Mouse (Mus musculus): ENCODE measurements around the gene Ccdc190. TPM values are rescaled to one million over a fixed set of nuclear protein-coding genes. Genes with fewer than 3 reads are reported as not detected.
A peak's percentile ranks its signal among the peaks of the same experiment; 100 is the strongest.

Ccdc190 gene
- 2.3 and 3.8 TPM in 2 replicates for polyA plus RNA-seq (2014; fragmentation: Nextera tagmentation; extraction: Ambion mirVana)

- no peaks in the 10 kb centered on the region for H3K27me3 ChIP-seq (replicated peaks; ENCODE audit: control insufficient read depth, insufficient read depth, low read length)
- no peaks in the 10 kb centered on the region for H3K9me3 ChIP-seq (replicated peaks; ENCODE audit: control insufficient read depth, low read length)
- H3K4me1 ChIP-seq (ENCODE audit: control insufficient read depth, insufficient read depth, low read length) = peaks cover 7% of the 10 kb centered on the region; the same call in 1 of the 2 replicates
- no peaks in the 10 kb centered on the region for H3K36me3 ChIP-seq (ENCODE audit: control insufficient read depth, insufficient read depth, low read length)
- peak within 1 kb of the TSS; percentile 32 for H3K4me2 ChIP-seq (ENCODE audit: low read length)
- H3K27ac ChIP-seq (ENCODE audit: low read depth, low read length) = peak within 1 kb of the TSS; percentile 55; the same call in 1 of the 2 replicates
- no peak within 1 kb of the TSS for H3K9ac ChIP-seq (ENCODE audit: low read length)
- WGBS = 5% methylated on average over 12 of the region's 12 CpGs
- ATAC-seq = peak; percentile 69
- peak; percentile 59 for DNase-seq (ENCODE audit: low spot score)
- H3K4me3 ChIP-seq (ENCODE audit: low read depth, low read length) = no peak within 1 kb of the TSS
Observed at GRCm38 (mm10) chr1:169928454-169928971, at the start of gene Ccdc190. Ccdc190 (plus strand) TSS chr1:169928648.

GRCm38 (mm10) chr1:169879060-169879459 lies 49.4 kb upstream of the Ccdc190 start:
- no peak overlapping the region for H3K27ac ChIP-seq (ENCODE audit: low read depth, low read length)
- no peak overlapping the region for H3K4me2 ChIP-seq (ENCODE audit: low read length)
- DNase-seq (ENCODE audit: low spot score) = no peak
- ATAC-seq = no peak
- no peak overlapping the region for H3K9ac ChIP-seq (ENCODE audit: low read length)
- WGBS = 87% methylated on average over 4 of the region's 4 CpGs
- no peaks in the 10 kb centered on the region for H3K36me3 ChIP-seq (ENCODE audit: control insufficient read depth, insufficient read depth, low read length)
- no peaks in the 10 kb centered on the region for H3K9me3 ChIP-seq (replicated peaks; ENCODE audit: control insufficient read depth, low read length)
- H3K27me3 ChIP-seq (replicated peaks; ENCODE audit: control insufficient read depth, insufficient read depth, low read length) = no peaks in the 10 kb centered on the region
- H3K4me3 ChIP-seq (ENCODE audit: low read depth, low read length) = no peak overlapping the region
- H3K4me1 ChIP-seq (ENCODE audit: control insufficient read depth, insufficient read depth, low read length) = no peaks in the 10 kb centered on the region

GRCm38 (mm10) chr1:169880181-169880580 lies 48.3 kb upstream of the Ccdc190 start:
- ATAC-seq (no peak), DNase-seq (ENCODE audit: low spot score) (no peak)
- Histone ChIP-seq H3K36me3 (ENCODE audit: control insufficient read depth, insufficient read depth, low read length) (no peaks in the 10 kb centered on the region), H3K4me2 (ENCODE audit: low read length) (no peak overlapping the region), H3K4me3 (ENCODE audit: low read depth, low read length) (no peak overlapping the region), H3K27me3 (replicated peaks; ENCODE audit: control insufficient read depth, insufficient read depth, low read length) (no peaks in the 10 kb centered on the region), H3K4me1 (ENCODE audit: control insufficient read depth, insufficient read depth, low read length) (no peaks in the 10 kb centered on the region), H3K9ac (ENCODE audit: low read length) (no peak overlapping the region), H3K9me3 (replicated peaks; ENCODE audit: control insufficient read depth, low read length) (no peaks in the 10 kb centered on the region), H3K27ac (ENCODE audit: low read depth, low read length) (no peak overlapping the region)
- 66% methylated on average over 5 of the region's 5 CpGs for WGBS

DNA sequence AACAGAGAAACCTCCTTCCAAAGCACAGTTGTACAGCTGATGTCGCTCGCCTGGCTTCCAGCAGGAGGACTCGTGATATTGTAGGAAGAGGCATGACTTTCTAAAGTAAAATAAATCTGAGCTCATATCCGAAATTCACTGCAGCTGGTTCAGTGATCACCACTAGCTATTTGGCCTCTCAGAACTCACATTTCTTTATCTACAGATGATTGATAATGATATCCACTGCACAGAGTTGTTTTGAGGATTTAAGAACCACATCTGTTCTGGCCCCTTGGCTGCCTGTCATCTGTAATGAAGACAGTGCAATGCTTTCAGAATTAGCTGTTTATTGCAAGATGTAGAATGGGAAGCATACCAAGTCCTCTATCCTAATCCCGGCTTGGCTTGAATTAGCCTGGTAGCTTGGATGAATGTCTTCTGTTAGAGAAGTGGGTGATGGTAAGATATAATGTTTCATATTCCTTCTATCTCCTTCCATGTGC lies 45.3 kb upstream of the Ccdc190 start:
- DNase-seq (ENCODE audit: low spot score) (no peak), ATAC-seq (no peak)
- no peak overlapping the region for H3K4me2 ChIP-seq (ENCODE audit: low read length)
- no peak overlapping the region for H3K9ac ChIP-seq (ENCODE audit: low read length)
- no peaks in the 10 kb centered on the region for H3K4me1 ChIP-seq (ENCODE audit: control insufficient read depth, insufficient read depth, low read length)
- WGBS = 89% methylated on average over 5 of the region's 5 CpGs
- H3K27me3 ChIP-seq (replicated peaks; ENCODE audit: control insufficient read depth, insufficient read depth, low read length) = no peaks in the 10 kb centered on the region
- H3K4me3 ChIP-seq (ENCODE audit: low read depth, low read length) = no peak overlapping the region
- H3K36me3 ChIP-seq (ENCODE audit: control insufficient read depth, insufficient read depth, low read length) = no peaks in the 10 kb centered on the region
- H3K27ac ChIP-seq (ENCODE audit: low read depth, low read length) = no peak overlapping the region
- no peaks in the 10 kb centered on the region for H3K9me3 ChIP-seq (replicated peaks; ENCODE audit: control insufficient read depth, low read length)

GRCm38 (mm10) chr1:169889250-169889649 lies 39.2 kb upstream of the Ccdc190 start:
- no peaks in the 10 kb centered on the region for H3K4me1 ChIP-seq (ENCODE audit: control insufficient read depth, insufficient read depth, low read length)
- no peaks in the 10 kb centered on the region for H3K36me3 ChIP-seq (ENCODE audit: control insufficient read depth, insufficient read depth, low read length)
- no peak overlapping the region for H3K4me3 ChIP-seq (ENCODE audit: low read depth, low read length)
- ATAC-seq (no peak), DNase-seq (ENCODE audit: low spot score) (no peak)
- no peak overlapping the region for H3K4me2 ChIP-seq (ENCODE audit: low read length)
- no peaks in the 10 kb centered on the region for H3K27me3 ChIP-seq (replicated peaks; ENCODE audit: control insufficient read depth, insufficient read depth, low read length)
- 79% methylated on average over 2 of the region's 2 CpGs for WGBS
- H3K27ac ChIP-seq (ENCODE audit: low read depth, low read length) = no peak overlapping the region
- no peak overlapping the region for H3K9ac ChIP-seq (ENCODE audit: low read length)
- no peaks in the 10 kb centered on the region; the same call in 1 of the 2 replicates for H3K9me3 ChIP-seq (replicated peaks; ENCODE audit: control insufficient read depth, low read length)

DNA sequence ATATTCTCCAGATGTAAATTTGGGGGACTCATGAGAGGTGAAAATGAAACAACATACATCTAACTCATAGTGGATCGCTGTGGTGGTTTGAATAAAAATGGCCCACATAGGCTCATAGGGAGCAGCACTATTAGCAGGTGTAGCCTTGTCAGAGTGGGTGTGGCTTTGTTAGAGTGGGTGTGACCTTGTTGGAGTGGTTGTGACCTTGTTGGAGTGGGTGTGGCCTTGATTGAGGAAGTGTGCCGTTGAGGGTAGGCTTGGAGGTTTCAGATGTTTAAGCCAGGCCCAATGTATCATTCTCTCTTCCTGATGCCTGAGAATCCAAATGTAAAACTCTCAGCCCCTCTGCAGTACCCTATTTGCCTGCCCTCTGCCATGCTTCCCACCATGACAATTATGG lies 34.5 kb upstream of the Ccdc190 start:
- no peak overlapping the region for H3K4me2 ChIP-seq (ENCODE audit: low read length)
- ATAC-seq = no peak
- no peaks in the 10 kb centered on the region for H3K4me1 ChIP-seq (ENCODE audit: control insufficient read depth, insufficient read depth, low read length)
- no peak overlapping the region for H3K27ac ChIP-seq (ENCODE audit: low read depth, low read length)
- 91% methylated on average over 2 of the region's 2 CpGs for WGBS
- H3K9ac ChIP-seq (ENCODE audit: low read length) = no peak overlapping the region
- no peak for DNase-seq (ENCODE audit: low spot score)
- H3K9me3 ChIP-seq (replicated peaks; ENCODE audit: control insufficient read depth, low read length) = no peaks in the 10 kb centered on the region; the same call in 1 of the 2 replicates
- H3K36me3 ChIP-seq (ENCODE audit: control insufficient read depth, insufficient read depth, low read length) = no peaks in the 10 kb centered on the region
- H3K27me3 ChIP-seq (replicated peaks; ENCODE audit: control insufficient read depth, insufficient read depth, low read length) = no peaks in the 10 kb centered on the region
- H3K4me3 ChIP-seq (ENCODE audit: low read depth, low read length) = no peak overlapping the region

GRCm38 (mm10) chr1:169895686-169896085 lies 32.8 kb upstream of the Ccdc190 start:
- DNase-seq (ENCODE audit: low spot score) = no peak
- no peaks in the 10 kb centered on the region for H3K9me3 ChIP-seq (replicated peaks; ENCODE audit: control insufficient read depth, low read length)
- H3K9ac ChIP-seq (ENCODE audit: low read length) = no peak overlapping the region
- H3K4me2 ChIP-seq (ENCODE audit: low read length) = no peak overlapping the region
- WGBS = 73% methylated on average over 1 of the region's 1 CpGs
- no peak for ATAC-seq
- no peak overlapping the region for H3K27ac ChIP-seq (ENCODE audit: low read depth, low read length)
- H3K36me3 ChIP-seq (ENCODE audit: control insufficient read depth, insufficient read depth, low read length) = no peaks in the 10 kb centered on the region
- no peaks in the 10 kb centered on the region for H3K27me3 ChIP-seq (replicated peaks; ENCODE audit: control insufficient read depth, insufficient read depth, low read length)
- H3K4me1 ChIP-seq (ENCODE audit: control insufficient read depth, insufficient read depth, low read length) = no peaks in the 10 kb centered on the region
- no peak overlapping the region for H3K4me3 ChIP-seq (ENCODE audit: low read depth, low read length)

GRCm38 (mm10) chr1:169897916-169898315 lies 30.5 kb upstream of the Ccdc190 start:
- Histone ChIP-seq H3K4me3 (ENCODE audit: low read depth, low read length) (no peak overlapping the region), H3K27me3 (replicated peaks; ENCODE audit: control insufficient read depth, insufficient read depth, low read length) (no peaks in the 10 kb centered on the region), H3K4me1 (ENCODE audit: control insufficient read depth, insufficient read depth, low read length) (no peaks in the 10 kb centered on the region), H3K4me2 (ENCODE audit: low read length) (no peak overlapping the region), H3K36me3 (ENCODE audit: control insufficient read depth, insufficient read depth, low read length) (no peaks in the 10 kb centered on the region), H3K27ac (ENCODE audit: low read depth, low read length) (no peak overlapping the region), H3K9ac (ENCODE audit: low read length) (no peak overlapping the region), H3K9me3 (replicated peaks; ENCODE audit: control insufficient read depth, low read length) (no peaks in the 10 kb centered on the region)
- ATAC-seq (no peak), DNase-seq (ENCODE audit: low spot score) (no peak)
- 52% methylated on average over 1 of the region's 1 CpGs for WGBS

DNA sequence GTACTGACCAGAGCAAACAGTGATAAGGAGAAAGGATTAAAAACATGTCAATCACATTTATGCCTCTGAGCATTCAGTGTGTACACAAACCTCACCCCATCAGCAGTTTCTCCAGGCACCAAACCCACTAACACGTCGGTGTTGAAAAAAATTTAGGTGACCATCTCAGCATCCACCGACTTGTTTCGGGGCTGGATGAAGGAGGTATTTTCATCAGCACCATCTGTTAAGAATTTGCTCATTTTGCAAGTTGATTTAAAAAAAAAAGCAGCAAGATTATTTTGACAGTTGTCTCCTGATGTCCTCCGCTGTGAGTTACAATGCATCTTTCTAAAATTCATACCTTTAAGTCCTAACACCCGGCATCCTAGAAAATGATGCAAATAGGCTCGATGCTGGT lies 29.8 kb upstream of the Ccdc190 start:
- H3K36me3 ChIP-seq (ENCODE audit: control insufficient read depth, insufficient read depth, low read length) = no peaks in the 10 kb centered on the region
- no peaks in the 10 kb centered on the region for H3K9me3 ChIP-seq (replicated peaks; ENCODE audit: control insufficient read depth, low read length)
- no peak overlapping the region for H3K4me3 ChIP-seq (ENCODE audit: low read depth, low read length)
- DNase-seq (ENCODE audit: low spot score) (no peak), ATAC-seq (no peak)
- no peaks in the 10 kb centered on the region for H3K27me3 ChIP-seq (replicated peaks; ENCODE audit: control insufficient read depth, insufficient read depth, low read length)
- H3K27ac ChIP-seq (ENCODE audit: low read depth, low read length) = no peak overlapping the region
- H3K4me2 ChIP-seq (ENCODE audit: low read length) = no peak overlapping the region
- no peaks in the 10 kb centered on the region for H3K4me1 ChIP-seq (ENCODE audit: control insufficient read depth, insufficient read depth, low read length)
- H3K9ac ChIP-seq (ENCODE audit: low read length) = no peak overlapping the region
- 85% methylated on average over 7 of the region's 7 CpGs for WGBS

All from forebrain, embryonic 14.5 days (tissue).